Comparison of ENCODE assay signal across 19 mouse cellular contexts in genomic region chr12:80011916-80012315, GRCm38 (mm10).
DNase-seq lines count a peak whose midpoint lies in the region; ATAC-seq lines count a peak whose summit lies in the region.
"Had no signal": no experiment of that assay in that cellular context is flagged by ENCODE, and none has a peak within 500 bp of the region (broad histone marks: within the 10 kb centered on the region; RNA-seq: fewer than 3 reads in every experiment).

No protein-coding gene starts in this region.

- H3K4me2 ChIP-seq in lung, embryonic 16.5 days (ENCODE audit: low read depth, low read length), result no peak overlapping the region
- H3K4me2 ChIP-seq in heart, embryonic 15.5 days, result no peak overlapping the region
- H3K4me2 ChIP-seq: forebrain, embryonic 12.5 days; hindbrain, embryonic 13.5 days; liver, embryonic 12.5 days had no signal

- no peak overlapping the region for H3K4me3 ChIP-seq in lung, embryonic 16.5 days (ENCODE audit: low read length)
- no peak overlapping the region for H3K4me3 ChIP-seq in heart, embryonic 15.5 days
- H3K4me3 ChIP-seq: forebrain, embryonic 12.5 days; hindbrain, embryonic 13.5 days; liver, embryonic 12.5 days; megakaryocyte, embryonic 14.5 days had no signal

- peaks cover 40% of the 10 kb centered on the region for H3K4me1 ChIP-seq in lung, embryonic 16.5 days (replicated peaks; ENCODE audit: control insufficient read depth, insufficient read depth, low read length)
- peaks cover 44% of the 10 kb centered on the region for H3K4me1 ChIP-seq in heart, embryonic 15.5 days (replicated peaks)

- H3K36me3 ChIP-seq in lung, embryonic 16.5 days (ENCODE audit: control insufficient read depth, insufficient read depth, low read length), result no peaks in the 10 kb centered on the region
- no peaks in the 10 kb centered on the region for H3K36me3 ChIP-seq in heart, embryonic 15.5 days
- H3K36me3 ChIP-seq: forebrain, embryonic 12.5 days; hindbrain, embryonic 13.5 days; liver, embryonic 12.5 days had no signal

- DNase-seq in heart, adult 11 months, result peak; percentile 96
- DNase-seq in heart, adult 8-10 months (ENCODE audit: low spot score), result no peak
- DNase-seq in lung, postnatal 4 days, result no peak
- peak; percentile 86 for DNase-seq in skeletal muscle tissue, adult 2 months (ENCODE audit: low read depth, low spot score)
- no peak for DNase-seq in testis, postnatal 10 days (ENCODE audit: low spot score)
- no peak for DNase-seq in adrenal gland, postnatal 25 days
- DNase-seq: adrenal gland, adult 2 months; B cell, adult 2 months; cerebellum, adult 2 months; kidney, postnatal 14 days; right cerebral cortex, postnatal 14 days; thymus, adult 2 months had no signal

- H3K27ac ChIP-seq in lung, embryonic 16.5 days (ENCODE audit: low read length), result peak overlapping the region; percentile 10; the same call in 1 of the 2 replicates
- peak overlapping the region; percentile 66 for H3K27ac ChIP-seq in heart, embryonic 15.5 days
- H3K27ac ChIP-seq: forebrain, embryonic 12.5 days; hindbrain, embryonic 13.5 days; liver, embryonic 12.5 days had no signal

- no peak for ATAC-seq in lung, embryonic 16.5 days (ENCODE audit: low read depth)
- no peak; the same call in 1 of the 2 replicates for ATAC-seq in heart, embryonic 15.5 days (replicated peaks; ENCODE audit: insufficient number of reproducible peaks, insufficient read depth, low FRiP score, low read depth)
- ATAC-seq: intestine, embryonic 16.5 days; liver, embryonic 12.5 days had no signal

- H3K9ac ChIP-seq in lung, embryonic 16.5 days (ENCODE audit: low read length), result no peak overlapping the region
- H3K9ac ChIP-seq in heart, embryonic 15.5 days, result no peak overlapping the region
- H3K9ac ChIP-seq: forebrain, embryonic 12.5 days; hindbrain, embryonic 13.5 days; liver, embryonic 12.5 days had no signal

- 43% methylated on average over 6 of the region's 6 CpGs for WGBS in lung, embryonic 16.5 days
- 32% methylated on average over 6 of the region's 6 CpGs for WGBS in heart, embryonic 15.5 days

- no peaks in the 10 kb centered on the region for H3K27me3 ChIP-seq in lung, embryonic 16.5 days (ENCODE audit: control insufficient read depth, insufficient read depth, low read depth, low read length)
- no peaks in the 10 kb centered on the region for H3K27me3 ChIP-seq in heart, embryonic 15.5 days
- H3K27me3 ChIP-seq: forebrain, embryonic 12.5 days; hindbrain, embryonic 13.5 days had no signal

- H3K9me3 ChIP-seq in lung, embryonic 16.5 days (ENCODE audit: control insufficient read depth, low read length), result no peaks in the 10 kb centered on the region
- no peaks in the 10 kb centered on the region for H3K9me3 ChIP-seq in heart, embryonic 15.5 days (replicated peaks)
- H3K9me3 ChIP-seq: forebrain, embryonic 12.5 days; hindbrain, embryonic 13.5 days; liver, embryonic 12.5 days; megakaryocyte, embryonic 14.5 days had no signal

Comparison
In these comparisons a context has a peak if more than half of its experiments do, and no peak if none do; other contexts are left out.
1. DNase-seq: peak in heart, adult 11 months (single experiment) and skeletal muscle tissue, adult 2 months (single experiment); none in heart, adult 8-10 months (single experiment), lung, postnatal 4 days (0 of 2), testis, postnatal 10 days (single experiment) and adrenal gland, postnatal 25 days (single experiment).